ENCODE assay signal across 13 mouse cellular contexts in genomic region chr12:33180421-33180820, GRCm38 (mm10).
"Had no signal": no experiment of that assay in that cellular context is flagged by ENCODE, and none has a peak within 500 bp of the region (broad histone marks: within the 10 kb centered on the region; RNA-seq: fewer than 3 reads in every experiment).

No protein-coding gene starts in this region.

- H3K27me3 ChIP-seq: midbrain, embryonic 12.5 days; neural tube, embryonic 12.5 days; stomach, embryonic 15.5 days had no signal

- H3K27ac ChIP-seq: liver, embryonic 12.5 days; liver, embryonic 14.5 days; midbrain, embryonic 10.5 days; midbrain, embryonic 12.5 days; neural tube, embryonic 12.5 days; stomach, embryonic 15.5 days; stomach, postnatal 0 days had no signal

- H3K36me3 ChIP-seq: liver, embryonic 12.5 days; midbrain, embryonic 10.5 days; midbrain, embryonic 12.5 days; neural tube, embryonic 12.5 days; stomach, embryonic 15.5 days had no signal

- DNase-seq: lung, adult 18-20 months; lung, embryonic 14.5 days; midbrain, embryonic 14.5 days; right cerebral cortex, postnatal 14 days; thymus, postnatal 14 days; thymus, postnatal 36 days had no signal

- H3K4me3 ChIP-seq: liver, embryonic 12.5 days; midbrain, embryonic 10.5 days; midbrain, embryonic 12.5 days; neural tube, embryonic 12.5 days; stomach, embryonic 15.5 days had no signal

- H3K4me2 ChIP-seq: liver, embryonic 12.5 days; lung, embryonic 14.5 days; midbrain, embryonic 12.5 days; neural tube, embryonic 12.5 days; stomach, embryonic 15.5 days had no signal
